Mouse (Mus musculus) embryo, embryonic 11.5 days (tissue): ENCODE measurements around the gene Zscan25.
"Not testable (repeated sequence)": the region's sequence is repeated elsewhere in the genome, so short reads cannot be mapped to it uniquely, and the experiment has no call there.

Experiments used
- DNase-seq: peaks from one replicate; pipeline ENCODE4 v3.0.0-alpha.2; 2012; ENCODE audit warnings: low read depth, low spot score

The Zscan25 gene

GRCm38 (mm10) chr5:145280371-145281143 is at the start of gene Zscan25:
Gene Zscan25, plus strand, starts transcription at chr5:145280500.
- peak; percentile 89 for DNase-seq

DNA sequence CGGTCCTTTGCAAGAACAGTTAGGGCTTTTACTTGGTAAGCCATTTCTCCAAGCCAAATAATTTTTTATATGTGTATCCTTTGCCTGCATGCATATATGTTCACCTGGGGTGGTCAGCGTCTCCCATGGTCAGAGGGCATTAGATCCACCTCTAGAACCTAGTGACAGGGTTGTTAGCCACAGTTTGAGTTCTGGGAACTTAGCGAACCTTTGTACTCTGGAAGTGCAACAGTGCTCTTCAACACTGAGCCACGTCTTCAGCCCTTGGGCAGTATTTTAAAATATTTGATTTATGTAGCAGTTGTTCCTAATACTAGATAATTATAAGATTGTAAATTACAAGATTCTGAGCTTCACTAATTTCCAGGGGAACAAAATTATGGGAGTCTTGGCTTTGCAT is 49.7 kb upstream of the Zscan25 start:
- no peak for DNase-seq

- peak; percentile 96 for DNase-seq
Measured at GRCm38 (mm10) chr5:145231367-145231871, 48.9 kb upstream of the Zscan25 start, which contains the start of gene Zfp655. Gene Zfp655, plus strand, starts transcription at chr5:145231715.

- DNase-seq = no peak
Measured at GRCm38 (mm10) chr5:145231893-145232411, 48.3 kb upstream of the Zscan25 start.

GRCm38 (mm10) chr5:145234636-145235035 is 45.7 kb upstream of the Zscan25 start:
- peak; percentile 8 for DNase-seq

GRCm38 (mm10) chr5:145249520-145249919 is 30.8 kb upstream of the Zscan25 start:
- no peak for DNase-seq

GRCm38 (mm10) chr5:145273568-145273967 is 6.7 kb upstream of the Zscan25 start:
- DNase-seq = not testable (repeated sequence)

GRCm38 (mm10) chr5:145279948-145280347 is 352 bp upstream of the Zscan25 start:
- no peak for DNase-seq

DNA sequence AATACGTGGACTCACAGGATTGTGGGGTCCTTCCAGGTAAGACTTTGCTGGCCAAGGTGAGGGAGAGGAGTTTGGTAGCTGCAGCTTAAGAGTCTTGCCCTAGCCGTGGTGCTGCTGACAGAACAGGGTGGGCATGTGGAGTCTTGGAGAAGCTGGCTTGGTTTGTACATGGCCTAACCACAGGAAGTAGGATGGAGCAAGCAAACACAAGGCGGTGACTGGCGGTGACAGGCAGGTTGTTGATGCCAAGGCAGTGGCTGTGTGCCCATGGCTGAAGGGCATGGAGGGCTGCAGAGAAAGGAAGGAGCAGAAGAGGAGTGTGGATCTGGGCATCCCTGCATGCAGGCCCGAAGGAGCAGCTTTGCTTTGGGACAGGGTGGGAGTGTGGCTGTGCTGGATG is 8.1 kb downstream of the Zscan25 start:
- DNase-seq = no peak

DNA sequence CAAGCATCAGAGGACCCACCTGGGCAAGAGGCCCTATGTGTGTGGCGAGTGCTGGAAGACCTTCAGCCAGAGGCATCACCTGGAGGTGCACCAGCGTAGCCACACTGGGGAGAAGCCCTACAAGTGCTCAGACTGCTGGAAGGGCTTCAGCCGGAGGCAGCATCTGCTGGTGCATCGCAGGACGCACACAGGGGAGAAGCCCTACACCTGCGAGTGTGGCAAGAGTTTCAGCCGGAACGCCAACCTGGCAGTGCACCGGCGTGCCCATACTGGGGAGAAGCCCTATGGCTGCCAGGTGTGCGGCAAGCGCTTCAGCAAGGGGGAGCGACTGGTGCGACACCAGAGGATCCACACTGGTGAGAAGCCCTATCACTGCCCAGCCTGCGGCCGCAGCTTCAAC is 10.4 kb downstream of the Zscan25 start:
- DNase-seq = no peak

GRCm38 (mm10) chr5:145292398-145292797 is 12.1 kb downstream of the Zscan25 start:
- no peak for DNase-seq

DNA sequence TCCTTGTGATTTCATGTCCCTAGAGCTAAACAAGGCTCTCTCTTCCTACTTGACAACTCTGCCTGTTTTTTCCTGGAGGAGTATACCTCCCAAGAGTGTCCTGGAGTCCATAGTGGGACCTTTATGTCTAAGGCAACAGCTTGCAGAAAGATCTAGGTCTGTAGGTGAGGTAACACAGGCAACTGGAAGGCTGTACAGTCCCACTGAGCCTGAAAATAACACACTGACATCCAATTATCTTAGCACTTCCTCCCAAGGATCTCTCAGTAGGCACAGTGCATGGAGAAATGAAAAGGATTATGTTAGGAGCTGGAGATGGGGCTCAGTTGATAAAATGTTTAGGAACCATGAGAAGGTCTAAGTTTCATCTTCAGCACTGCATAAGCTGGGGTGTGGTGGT is 20.2 kb downstream of the Zscan25 start:
- no peak for DNase-seq

GRCm38 (mm10) chr5:145301796-145302195 is 21.5 kb downstream of the Zscan25 start:
- DNase-seq = not testable (repeated sequence)

DNA sequence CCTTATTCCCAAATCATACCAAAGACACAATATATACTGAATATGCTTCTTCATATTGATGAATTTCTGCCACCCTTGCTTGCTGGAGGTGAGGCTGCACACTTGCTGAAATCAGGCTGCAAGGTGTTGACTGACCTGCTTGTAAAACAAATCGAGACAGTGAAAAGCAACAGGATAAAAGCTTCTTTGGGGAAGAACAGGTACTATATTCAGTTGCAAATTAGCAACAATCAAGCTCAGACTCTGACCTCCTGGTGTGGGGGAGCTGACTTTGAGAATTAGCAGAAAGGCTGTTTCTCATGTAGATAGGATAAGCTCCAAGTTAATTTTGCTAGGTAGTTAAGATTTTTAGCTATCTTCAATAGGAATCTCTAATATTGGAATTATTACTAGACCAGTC is 22.1 kb downstream of the Zscan25 start:
- DNase-seq = no peak

- DNase-seq = not testable (repeated sequence)
Measured at GRCm38 (mm10) chr5:145306953-145307352, 26.7 kb downstream of the Zscan25 start.

GRCm38 (mm10) chr5:145307811-145308210 is 27.5 kb downstream of the Zscan25 start:
- not testable (repeated sequence) for DNase-seq

GRCm38 (mm10) chr5:145313845-145314244 is 33.5 kb downstream of the Zscan25 start:
- no peak for DNase-seq

- no peak for DNase-seq
Measured at GRCm38 (mm10) chr5:145317141-145317540, 36.8 kb downstream of the Zscan25 start.

- DNase-seq = not testable (repeated sequence)
Measured at GRCm38 (mm10) chr5:145338756-145339155, 58.5 kb downstream of the Zscan25 start.
